Mouse (Mus musculus) gonadal fat pad, adult 2 months (tissue): ENCODE results near the gene Slc38a2. TPM values are rescaled to one million over a fixed set of nuclear protein-coding genes. Genes with fewer than 3 reads are reported as not detected.

ENCODE experiments used
- DNase-seq: peaks from one replicate; pipeline ENCODE4 v3.0.0-alpha.2; 2012; ENCODE audit warnings: low read depth
- polyA plus RNA-seq: library from polyadenylated mRNA; depleted of rRNA; stranded (reverse); fragments of >200 nt; gene quantifications from 2 replicates; pipeline ENCODE4 v1.2.3, GENCODE M21; 2012

The Slc38a2 gene
- polyA plus RNA-seq, 1 experiment, result 25.5 TPM

DNA sequence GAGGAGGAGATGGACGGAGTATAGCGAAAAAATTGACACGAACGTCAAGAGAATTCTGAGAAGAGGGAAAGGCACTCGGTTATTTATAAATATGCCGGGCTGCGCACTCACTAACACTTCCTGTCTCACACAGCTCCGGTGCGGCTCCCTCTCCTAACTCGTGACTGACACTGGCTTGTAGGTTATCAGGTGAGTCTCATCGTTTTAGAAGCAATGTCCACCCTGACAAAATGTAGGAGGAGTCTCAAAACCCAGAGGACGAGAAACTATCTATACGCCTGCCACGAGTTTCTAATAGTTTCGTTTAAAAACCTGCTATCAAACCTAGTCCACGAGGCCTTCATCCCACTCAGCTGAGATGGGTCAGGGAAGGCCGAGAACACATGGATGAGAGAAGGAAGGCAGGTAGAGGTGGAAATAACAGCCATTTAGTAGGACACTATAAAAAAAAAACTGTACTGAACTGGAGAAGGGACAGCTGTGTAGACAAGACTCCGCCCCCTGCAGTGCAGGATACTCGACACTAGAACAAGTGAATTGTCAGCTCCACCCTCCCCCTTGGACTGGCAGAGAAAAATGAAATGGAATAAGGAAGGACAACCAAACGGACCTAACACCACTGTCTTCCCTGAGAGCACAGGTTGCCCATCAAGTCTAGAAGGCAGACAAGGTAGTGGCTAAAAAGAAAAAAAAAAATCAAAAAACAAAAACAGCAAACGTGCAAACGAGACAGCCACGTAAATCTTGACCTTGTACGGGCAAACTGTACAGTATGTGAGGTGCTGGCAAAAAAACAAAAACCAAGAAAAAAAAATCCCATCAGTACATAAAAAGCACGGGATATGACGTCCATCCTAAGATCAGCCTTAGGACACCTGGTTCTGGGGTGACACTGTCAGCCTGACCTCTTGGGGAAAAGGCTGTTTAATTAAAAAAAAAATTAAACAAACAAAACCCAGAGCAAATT, 3.8 kb downstream of the Slc38a2 start:
- no peak for DNase-seq

DNA sequence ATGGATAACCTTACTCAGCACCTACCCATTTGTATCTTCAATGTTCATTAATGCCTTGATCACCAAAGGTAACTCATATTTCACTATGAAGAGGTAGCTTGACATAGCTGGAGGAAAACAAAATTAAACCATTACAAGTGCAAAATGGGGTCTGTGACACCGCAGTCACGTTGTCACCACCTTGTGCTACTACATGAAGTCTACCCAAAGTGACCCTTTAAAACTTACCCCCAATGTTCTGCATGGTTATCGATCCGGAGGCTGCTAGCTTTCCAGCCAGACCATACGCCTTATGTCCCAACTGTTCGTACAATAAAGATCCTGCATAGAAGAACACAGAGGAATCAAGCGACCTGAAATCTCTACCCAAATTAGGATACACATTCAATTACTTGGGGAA, 4.5 kb downstream of the Slc38a2 start:
- DNase-seq, result no peak

DNA sequence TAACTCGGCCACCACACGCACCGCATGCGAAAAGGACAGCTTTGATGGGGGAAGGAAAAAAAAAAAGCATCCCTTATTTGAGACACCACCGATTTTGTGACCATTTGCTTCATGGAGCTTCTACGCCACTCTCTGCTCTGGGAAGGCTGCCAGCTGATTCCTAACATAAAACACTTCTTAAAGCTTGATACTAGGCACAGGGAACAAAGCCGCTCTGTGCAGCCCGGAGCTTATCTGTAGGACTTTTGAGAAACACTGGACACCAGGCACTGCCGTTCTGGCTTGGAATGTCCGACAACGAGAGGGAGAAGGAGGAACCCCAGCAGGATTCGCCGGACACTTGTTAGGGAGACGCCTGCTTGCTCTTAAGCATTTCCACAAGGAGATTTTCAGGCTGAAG, 5.8 kb downstream of the Slc38a2 start:
- DNase-seq, result no peak

DNA sequence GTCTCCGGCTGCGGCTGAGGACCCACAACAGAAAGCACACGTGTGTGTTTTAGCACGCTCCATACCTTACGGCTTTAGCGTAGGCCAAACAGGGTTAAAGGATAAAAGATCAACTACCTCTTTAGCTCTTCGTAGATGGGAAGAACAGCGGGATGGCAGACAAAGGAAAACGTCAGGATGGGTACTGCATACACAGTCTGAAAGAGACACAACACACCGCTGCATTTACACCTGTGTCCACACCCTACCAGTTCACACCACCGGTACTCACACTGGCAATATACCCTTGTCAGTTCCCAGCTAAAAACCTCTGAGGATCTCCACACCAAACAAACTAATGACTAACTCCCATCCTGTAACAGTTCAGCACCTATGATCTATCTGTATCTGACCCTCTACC, 7.1 kb downstream of the Slc38a2 start:
- no peak for DNase-seq

DNA sequence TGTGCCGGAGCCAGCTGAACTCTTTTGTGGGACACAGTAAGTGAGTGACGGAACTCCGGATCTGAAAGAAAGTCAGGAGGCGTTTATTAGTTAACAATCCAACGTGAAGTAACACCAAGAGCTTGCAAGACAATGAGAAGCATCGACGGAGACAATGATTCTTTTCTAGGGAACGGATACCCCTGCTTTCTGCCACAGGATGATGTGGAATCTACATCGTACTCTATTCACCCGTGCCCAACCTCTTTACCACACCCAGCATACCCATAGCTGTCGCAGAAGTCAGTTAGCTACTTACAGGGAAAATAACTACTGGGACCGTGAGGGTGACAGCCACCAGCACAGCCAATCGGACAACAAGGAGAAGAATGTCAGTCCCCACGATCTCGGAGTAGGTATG, 8.1 kb downstream of the Slc38a2 start:
- DNase-seq, result no peak

DNA sequence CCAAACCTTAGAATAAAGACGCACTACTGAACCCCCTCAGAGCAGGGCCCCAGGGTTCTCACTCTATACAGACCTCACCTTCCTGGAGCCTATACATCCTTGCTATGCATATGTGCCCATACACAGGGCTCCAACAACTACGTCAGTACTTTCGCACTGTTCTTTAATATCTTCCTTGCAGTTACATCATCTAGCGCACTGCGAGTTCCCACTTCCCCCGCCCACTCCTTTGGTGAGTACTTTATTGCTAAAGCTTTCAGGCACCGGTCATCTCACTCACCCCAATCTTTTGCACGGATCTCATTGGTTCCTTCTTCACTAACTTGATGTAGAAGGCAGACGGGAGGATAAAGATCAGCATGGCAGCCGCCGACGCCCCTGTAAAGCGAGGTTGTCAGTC, 8.7 kb downstream of the Slc38a2 start:
- no peak for DNase-seq

DNA sequence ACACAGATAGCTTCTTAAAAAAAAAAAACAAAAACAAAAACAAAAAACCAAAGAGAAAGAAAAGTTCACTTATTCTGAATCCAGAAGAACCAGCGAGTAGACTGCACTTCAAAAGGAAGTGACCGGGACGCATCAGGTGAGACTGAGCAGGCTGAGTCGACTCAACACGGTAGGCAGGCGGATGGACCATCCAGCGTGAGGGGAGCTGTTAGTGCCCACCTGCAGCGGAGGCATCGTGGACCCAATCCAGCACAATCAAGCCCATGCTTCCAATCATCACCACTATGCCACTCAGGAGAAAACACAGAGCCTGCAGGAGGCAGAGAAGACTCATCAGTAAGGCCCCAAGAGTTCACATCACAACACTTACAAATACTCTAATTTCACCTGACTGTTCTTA, 9.6 kb downstream of the Slc38a2 start:
- DNase-seq, result no peak

DNA sequence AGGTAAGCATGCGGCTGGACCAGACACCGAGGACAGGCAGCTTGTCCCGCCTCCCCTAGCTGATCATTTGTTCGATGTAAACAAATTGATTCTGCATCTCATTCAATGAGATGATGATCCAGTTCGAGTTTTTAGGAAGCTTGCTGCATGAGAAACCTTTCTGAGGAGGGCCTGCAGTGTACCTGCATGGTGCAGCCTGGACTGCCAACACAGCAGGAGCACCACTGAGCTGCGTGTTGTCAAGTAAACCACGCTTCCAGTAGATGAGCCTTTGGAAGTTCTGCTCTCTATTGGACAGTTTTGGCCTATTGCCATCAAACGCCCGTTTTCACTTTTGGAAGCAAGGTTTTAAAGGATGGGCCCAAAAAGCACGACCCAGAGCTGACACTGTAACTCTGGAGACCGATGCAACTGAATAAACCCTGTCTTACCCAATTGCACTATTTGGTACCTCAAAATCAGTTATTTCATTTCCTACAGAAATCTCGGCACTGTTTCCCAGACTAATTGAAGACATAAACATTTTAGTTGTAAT, 10.7 kb downstream of the Slc38a2 start:
- no peak for DNase-seq

DNA sequence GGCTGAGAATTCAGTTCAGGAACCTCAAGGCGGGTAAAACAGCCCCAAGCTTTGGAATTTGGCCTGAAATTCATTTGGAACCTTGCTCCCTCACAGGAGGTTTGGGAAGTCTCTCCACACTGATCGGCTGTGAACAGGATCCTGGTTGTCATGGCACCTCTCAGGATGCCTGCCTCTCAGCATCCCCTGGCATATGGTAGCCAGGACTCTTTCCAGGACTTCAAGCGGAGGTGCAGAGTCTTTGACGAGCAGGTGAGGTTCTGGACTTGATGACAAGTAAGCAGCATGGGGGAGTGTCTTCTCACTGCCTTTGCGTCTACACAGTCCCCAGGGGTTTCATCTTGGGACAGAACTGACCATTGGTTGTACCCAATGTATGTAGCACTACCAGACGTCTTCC, 11.5 kb downstream of the Slc38a2 start:
- no peak for DNase-seq

DNA sequence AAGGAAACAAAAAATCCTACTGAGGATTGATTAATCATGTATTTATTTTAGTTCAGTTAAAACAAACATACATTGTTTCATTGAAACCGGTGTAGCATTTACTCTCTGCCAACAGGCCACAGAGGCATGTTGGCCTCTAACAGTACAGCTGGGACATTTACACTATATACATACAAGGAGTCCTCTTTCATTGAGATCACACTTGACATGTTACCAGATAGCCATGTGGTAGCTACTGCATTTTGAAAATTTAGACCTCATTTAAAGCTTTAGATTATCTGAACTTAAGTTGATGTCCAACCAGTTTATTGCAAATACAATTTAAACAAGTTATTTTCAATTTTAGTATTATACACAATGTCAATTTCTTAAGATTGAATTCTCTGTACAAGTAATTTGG, 12.2 kb downstream of the Slc38a2 start:
- DNase-seq, result no peak

DNA sequence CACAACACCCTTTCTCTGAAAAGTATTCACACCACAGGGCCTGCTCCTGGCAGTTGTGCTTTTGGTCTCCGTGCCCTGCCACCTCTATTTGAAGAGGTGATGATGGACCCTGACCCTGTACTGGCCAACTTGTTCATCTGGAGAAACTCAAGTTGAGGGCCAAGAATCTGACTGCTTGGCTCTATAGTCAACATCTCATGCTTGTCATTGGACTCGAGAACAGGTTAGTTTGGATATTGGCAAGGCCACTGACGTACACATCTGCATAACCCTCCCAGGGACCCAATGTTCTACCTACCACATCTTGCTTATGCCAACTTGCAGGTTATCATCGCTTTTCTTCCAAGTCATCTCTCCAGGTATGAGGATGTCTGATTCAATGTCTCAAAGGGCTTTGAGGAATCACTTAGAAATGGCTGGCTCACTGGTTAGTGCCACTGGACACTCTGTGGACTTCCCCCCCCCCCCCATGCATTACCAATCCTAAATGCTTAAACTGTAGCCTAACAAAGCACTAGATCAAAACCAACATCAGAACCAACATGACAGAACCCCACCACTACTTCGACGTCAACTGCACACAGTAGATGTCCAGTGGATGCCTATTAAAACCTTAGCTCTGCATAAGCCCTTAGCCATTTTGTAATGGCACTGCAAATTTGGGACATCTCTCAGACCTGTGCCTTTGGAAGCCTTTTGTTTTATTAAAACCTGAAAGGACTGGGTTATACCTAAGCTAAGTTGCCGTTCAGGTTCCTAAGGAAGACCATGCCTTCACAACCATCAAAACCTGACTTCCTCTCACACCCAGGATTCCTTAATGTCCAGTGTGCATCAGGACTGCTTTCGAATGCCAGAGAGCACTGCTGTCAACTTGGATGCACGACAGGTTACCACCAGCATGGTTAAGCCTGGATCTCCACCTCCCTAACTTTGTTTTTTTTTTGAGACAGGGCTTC, 13.1 kb downstream of the Slc38a2 start:
- DNase-seq, result no peak

DNA sequence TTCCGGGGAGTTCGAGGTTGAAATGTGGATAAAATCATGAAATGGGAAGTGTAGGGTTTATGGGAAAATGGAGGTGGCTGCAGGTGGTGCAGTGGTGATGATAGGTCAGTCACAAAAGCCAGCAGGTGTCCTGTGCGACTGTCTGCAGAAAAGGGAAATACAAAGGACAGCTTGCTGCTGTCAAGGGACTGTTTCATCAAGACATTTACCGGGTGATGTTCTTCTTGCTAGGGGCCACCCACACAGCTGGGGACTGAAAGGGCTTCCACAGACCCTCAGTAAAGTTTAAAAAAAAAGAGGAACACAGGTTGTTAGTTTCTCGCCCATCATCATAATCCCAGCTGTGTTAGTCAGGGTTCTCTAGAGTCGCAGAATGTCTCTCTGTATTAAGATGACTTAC, 14.3 kb downstream of the Slc38a2 start:
- no peak for DNase-seq

DNA sequence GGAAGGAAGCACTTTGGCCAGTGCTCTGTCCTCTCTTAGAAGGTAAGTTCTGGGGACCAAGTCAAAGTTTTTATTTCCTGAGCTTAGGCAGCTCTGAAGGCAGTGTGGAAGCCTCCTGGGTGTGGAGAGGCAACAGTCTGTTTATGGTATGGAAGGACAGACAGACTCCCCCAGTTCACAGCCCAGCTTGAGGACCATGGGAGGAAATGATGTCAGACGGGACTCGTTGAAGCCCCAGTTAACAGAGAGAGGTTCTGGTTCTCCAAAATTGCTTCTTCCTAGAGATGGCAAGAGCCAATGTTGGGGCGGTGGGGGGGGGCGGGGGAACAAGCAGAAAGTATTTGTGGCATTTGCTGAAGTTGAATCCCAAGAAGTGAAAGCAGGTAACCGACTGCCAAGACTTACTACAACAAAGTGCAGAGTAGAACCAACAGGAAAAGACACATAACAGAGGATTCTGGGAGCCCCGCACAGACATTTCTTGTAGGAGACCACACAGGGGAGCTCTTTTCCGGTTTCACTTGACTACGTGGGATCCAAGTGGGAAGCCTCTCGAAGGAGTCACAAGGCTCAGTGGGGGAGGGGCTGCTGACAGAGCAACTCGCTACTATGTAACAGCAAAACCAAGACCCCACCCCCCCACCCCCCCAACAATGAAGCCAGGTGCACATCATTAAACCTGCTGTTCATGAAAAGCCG, 15.2 kb downstream of the Slc38a2 start:
- no peak for DNase-seq

DNA sequence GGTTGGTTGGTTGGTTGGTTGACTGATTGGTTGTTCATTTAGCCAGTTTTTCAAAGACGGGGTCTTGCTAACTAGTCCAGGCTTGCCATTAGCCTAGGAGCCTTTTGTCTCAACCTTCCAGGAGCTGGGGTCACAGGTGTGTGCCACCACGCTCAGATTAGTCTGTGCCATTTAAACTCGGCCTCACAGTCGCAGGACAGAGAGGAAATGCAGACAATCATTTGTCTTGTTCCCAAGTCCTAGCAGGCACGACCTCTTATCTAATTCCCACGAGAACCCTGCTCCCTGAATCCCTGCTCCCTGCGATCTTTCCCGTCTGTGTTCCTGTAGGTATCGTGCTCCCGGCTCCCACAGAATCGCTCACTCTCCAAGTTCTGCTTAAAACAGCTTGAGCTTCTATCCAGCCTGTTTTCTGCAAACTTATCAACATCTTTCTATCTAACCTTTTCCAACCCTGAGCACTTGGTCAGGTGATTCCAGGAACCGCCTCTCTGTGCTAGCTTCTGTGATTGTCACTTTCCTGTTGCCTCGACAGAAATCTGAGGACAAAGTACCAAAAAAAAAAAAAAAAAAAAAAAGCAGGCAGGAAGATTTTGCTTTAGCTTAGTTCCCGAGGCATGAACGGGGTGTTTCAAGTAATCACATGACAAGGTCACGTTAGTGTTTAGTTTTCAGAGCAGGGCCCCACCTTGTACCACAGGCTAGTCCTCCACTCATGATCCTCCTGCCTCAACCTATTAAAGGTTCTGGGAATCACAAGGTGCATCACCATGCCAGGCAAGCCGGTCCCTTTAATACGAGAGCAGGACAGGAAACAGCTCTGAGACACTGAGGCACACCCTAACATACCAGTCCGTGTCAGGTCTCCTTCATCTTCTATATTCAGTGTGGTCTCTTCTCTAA, 20.4 kb downstream of the Slc38a2 start:
- DNase-seq, result no peak

DNA sequence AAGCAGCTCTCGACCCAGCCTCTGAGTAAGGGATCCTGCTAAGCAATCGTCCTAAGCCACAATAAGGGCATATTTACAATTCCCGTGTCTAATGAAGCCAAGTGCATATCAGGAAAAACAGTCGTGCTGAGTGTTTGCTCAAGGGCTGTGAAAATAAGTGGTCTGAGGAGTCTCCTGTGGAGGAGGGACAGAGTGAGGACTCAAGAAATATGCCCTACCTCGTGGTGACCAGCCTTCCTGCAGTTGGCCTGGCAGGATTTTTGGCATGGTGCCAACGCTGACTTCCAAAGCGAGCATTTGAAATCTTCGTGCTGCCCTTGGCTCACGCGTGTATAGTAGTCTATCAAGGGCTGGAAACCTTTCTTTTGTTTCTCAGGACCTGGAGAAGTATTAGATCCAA, 23.0 kb downstream of the Slc38a2 start:
- no peak for DNase-seq

DNA sequence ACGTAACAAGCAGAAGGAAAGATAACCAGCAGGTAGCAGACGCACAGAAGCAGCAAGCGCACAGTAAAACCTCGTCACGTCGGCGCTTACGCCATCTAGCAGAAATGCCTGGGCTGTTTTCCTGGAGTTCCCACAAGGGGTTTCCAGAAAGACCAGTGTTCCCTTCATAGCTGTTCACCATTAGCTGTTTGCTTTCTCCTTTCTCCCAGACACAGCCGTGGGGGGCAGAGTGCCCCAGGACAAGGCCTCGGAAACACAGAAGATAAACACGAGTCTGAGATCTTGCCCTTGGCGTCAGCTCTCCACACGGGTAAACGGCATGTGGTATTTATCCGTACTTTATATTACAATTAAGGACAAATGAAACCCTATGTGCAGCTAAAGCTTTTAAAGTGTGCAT, 23.8 kb downstream of the Slc38a2 start:
- no peak for DNase-seq

DNA sequence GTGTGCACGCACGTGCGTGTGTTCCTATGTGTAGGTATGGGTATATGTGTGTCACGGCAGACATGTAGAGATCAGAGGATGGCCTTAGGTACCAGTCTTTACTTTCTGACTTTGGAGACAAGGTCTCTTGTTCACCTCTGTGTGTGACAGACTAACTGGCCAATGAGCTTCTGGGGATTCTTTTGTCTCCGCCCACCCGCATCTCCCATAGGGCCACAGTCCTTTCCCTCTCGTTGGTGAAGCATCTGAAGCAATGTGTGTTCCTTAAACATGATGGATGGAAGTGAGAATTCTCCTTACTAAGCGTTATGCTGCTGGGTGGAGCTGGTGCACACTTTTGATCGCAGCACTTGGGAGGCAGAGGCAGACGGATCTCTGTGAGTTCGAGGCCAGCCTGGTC, 24.5 kb downstream of the Slc38a2 start:
- DNase-seq, result no peak

DNA sequence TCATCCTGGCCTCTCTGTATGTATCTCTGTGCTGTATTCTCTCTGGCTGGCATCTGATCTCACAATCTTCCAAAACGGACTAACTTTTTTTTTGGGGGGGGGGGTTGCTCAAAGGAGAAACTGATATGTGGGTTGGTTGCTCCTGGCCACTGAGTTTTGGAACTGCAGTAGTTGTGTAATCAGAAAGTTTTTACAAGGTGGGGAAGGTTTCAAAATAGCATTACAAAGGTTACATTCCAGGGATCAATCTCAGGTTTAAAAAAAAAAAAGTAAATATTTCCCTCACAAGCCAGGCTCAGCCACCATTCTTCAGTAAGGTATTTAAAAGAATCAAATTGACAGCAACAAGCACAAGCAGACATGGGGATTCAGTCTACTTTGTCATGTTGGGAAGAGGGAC, 25.4 kb downstream of the Slc38a2 start:
- no peak for DNase-seq

DNA sequence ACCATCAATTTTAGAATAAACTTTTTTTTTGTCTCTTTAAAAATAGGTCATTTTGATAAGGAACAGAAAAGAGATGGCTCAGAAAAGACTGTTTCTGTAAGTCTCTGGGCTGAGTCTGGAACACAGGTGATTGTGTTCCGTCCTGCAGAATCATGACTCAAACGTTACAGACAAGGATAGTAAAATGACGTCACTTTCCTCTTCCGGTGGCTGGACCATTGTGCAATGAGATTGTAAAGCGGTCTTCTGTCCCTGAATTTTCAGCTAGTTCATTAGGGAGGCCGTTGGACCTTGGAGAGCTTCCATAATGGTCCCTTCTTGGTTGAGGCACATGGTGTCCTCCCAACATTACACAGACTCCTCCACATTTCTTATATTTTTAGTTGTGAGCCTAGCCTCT, 29.8 kb downstream of the Slc38a2 start:
- no peak for DNase-seq

DNA sequence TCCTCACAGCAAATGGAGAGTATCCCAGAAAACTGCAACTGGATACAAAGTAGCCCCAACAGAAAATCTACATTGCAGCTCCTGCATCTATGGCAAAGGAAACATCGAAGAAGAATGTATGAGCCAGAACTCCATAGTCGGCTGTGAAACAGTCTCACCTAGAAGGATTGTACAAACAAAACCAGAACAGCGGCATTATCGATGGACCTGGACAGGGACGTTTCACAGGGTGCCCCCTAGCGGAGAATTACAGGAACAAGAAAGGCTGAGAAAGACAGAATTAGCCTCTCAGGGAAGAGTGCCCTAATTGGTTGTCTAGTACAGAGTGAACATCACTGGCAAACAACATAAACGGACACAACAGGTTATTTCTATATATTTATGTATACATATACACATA, 32.9 kb downstream of the Slc38a2 start:
- no peak for DNase-seq

DNA sequence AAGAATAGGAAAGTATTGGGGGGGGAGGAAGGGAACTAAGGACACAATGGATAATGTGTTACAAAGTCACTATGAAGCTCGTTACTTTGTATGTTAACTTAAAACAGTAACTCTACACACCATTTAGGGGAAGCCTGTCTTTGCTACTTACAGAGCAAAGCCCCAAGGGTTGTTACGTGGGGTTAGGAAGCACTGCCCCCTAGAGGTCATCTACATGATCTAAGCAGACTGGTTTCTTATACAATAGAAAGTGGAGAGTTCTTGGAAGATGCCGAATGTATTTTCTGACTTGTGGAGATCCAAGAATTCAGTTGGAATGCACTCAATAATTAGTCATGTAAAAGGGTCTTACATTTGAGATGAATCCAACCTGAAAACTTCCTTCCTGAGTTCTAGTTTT, 33.6 kb downstream of the Slc38a2 start:
- DNase-seq, result no peak
